Mouse (Mus musculus): Measurements from ENCODE around the gene Ap2m1.

Ap2m1 gene

DNA sequence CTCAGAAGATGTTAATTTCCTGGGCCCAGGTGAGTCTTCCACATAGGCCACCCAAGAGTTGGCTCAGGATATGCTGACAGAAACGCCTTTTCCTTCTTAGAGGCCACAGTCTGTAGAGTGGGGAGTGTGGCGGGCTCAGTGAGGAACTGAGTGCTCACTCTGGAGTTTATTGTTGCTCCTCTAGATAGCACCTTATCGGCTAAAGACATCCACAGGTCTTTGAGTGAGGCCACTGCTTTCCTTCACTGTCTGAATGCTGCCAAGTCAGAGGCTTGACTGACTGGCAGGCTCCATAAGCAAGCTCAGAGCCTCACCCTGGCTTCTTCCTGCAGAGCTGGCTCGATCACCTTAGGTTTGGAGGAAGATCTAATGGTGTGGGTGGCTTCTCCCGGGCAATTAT is 6.5 kb upstream of the Ap2m1 start:
- in situ Hi-C loops (cut with MboI): no loop called here

DNA sequence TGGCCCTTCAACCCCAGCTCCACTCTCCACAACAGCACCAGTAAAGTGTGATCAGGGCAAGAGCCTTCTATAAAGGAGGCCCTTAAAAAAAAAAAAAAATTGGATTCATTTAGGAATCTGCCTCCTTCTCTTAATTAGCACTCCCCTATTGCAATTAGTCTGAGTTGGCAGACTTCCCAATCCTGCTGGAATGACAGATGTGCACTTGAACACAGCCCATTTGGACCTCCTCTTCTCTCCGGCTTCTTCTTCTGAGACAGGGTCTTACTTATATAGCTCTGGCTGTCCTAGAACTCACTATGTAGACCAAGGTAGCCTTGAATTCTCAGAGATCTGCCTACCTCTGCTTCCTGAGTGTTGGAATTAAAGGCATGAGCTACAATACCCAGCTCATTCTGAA is 5.9 kb upstream of the Ap2m1 start:
- in situ Hi-C loops (cut with MboI): no loop called here

DNA sequence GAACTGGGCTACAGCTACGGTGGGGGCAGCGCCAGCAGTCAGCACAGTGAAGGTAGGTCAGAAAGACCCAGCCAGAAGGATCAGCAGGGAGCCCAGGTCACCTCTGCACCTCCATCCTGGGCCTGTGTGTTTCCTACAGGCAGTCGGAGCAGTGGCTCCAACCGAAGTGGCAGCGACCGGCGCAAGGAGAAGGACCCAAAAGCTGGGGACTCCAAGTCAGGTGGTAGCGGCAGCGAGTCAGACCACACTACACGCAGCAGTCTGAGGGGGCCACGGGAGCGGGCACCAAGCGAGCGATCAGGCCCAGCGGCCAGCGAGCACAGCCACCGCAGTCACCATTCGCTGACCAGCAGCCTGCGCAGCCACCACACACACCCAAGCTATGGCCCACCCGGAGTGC is 4.3 kb upstream of the Ap2m1 start:
- in situ Hi-C loops (cut with MboI): no loop called here

DNA sequence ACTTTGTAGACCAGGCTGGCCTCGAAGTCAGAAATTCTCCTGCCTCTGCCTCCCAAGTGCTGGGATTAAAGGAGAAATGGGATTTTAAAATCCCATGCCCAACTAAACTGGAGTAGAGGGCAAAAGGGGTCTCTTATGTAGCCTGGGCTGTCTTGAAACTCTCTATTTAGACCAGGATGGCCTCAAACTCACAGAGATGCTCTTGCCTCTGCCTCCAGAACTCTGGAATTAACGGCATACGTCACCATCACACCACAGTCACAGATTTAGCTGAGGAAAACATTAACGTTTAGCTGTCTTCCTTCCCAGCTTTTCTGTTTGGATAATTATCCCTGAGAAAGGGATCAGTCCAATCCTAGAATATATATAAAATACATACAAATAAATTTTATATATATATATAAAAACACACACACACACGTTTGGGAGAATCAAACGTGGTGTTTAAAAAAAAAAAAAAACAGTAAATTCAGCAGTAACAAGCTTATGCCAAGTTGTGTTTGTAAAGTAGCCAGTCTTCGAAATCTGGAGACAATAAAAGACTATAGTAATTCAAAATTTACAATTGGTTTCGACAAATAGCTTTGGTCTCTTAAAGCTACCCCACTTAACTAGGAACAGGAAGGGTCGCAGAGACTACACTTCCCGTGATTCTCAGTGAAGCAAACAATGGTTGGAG is 522 bp upstream of the Ap2m1 start:
- in situ Hi-C loops (cut with MboI): no loop called here

DNA sequence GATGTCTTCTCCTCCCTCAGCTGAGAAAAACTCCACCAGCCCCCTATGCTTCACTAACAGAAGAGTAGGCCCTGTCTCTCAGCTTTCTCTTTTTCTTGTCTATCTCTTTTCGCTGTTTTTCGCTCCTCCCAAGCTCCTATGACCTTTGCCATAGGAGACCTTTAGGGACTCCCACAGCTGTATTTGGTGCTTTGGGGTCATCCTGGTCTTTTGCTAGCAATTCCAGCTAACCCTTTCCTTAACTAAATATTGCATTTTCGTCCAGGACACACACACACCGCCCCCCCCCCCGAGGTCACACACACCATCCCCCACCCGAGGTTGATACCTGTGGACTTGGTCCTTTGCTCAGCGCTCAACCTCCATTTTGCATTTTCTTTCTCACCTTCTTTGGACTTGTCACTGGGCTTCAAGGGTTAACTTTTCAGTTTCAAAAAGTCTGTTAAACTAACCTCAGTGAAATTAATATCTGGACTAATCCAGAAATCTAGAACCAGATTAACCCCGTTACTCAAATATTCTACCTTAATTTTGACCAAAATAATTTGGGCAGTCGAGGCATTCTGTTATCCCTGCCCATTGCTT is 895 bp downstream of the Ap2m1 start:
- in situ Hi-C loops (cut with MboI): no loop called here

DNA sequence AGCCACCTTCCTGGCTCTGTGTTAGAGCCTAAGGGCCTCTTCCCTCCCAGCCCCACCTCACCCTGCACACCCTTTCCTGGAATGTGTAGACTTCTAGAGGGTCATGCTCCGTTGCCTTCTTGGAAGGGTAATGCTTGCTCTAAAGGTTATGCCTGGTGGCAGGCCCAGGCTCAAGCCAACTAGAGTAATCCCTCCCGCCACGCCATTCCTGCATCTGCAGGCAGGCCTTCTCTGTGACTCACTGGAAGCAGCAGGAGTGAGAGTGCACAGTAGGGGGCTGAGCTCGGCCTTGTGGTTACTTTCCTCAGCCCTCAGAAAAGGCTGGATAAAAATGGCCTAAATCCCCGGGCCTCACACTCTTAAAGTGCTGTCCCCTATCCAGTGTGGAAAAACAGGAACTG is 1.8 kb downstream of the Ap2m1 start:
- in situ Hi-C loops (cut with MboI): no loop called here

DNA sequence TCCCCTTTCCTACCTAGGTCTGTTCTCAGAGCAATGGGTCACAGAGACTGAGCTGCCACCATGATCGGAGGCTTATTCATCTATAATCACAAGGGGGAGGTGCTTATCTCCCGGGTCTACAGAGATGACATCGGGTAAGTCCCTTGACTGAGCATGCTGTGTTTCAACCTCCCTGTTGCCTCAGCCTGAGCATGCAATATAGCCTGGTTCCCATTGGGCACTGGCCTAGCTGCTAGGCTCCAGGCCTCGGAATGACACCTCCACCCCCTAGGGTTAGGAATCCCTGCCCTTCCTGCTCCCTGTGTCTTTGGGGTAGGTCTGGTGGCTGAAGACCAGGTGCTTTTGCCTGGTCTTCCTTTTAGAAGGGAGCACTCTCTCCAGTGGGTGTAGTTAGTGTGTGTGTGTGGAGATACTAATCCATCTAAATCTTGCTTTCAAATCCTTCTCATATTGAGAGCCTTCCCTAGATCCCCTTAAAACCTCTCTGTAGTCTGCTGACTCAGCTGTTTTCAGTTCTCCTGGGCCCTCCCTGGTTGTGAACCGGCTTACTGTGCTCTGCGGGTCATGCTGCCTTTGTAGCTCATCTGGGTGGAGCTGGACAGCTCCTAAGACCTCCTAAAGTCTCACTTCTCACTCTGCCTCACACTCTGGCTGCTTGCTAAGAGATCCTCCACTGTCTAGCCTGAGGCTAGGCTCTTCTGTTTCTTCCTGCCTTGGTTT is 2.5 kb downstream of the Ap2m1 start:
- in situ Hi-C loops (cut with MboI): no loop called here

DNA sequence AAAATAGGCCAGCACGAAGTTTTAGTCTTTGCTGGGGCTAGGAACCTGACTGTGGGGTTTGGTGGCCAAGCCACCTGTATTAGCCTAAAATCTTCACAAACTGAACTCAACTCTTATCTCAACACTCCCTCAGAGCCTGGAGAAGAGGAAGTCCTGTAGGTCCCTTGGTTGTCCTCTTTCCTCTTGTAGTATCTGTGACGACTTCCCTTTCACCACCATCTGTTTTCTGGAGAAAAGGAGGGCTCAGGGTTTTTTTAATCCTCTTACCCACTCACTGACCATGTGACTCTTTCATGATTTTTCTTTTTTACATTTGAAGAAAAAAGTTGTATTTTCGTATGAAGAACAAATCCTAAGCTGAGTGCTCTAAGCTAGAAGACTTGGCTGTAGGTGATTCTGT is 4.4 kb downstream of the Ap2m1 start:
- in situ Hi-C loops (cut with MboI): loop anchor here (10.0 kb wide), 1 partner anchor 65 kb away; no protein-coding TSS in a partner anchor

DNA sequence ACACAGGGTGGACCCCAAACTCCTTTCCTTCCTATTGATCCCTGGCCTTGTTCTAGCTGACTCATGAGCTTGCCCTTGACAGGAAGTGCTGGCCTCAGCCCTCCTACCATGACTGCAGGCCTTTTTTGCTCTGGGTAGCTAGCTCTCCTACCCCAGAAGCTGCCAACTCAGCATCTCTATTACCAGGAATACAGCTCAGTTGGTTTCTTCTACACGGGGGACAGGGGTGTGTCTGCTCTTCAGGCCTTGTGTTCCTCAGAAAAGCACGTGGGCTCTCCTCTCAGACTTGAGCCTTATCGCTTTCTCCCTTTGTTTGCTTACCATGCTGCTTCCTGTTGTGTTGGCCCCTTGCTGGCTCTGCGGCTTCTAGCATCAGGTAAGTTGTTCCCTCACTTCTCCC is 5.2 kb downstream of the Ap2m1 start:
- in situ Hi-C loops (cut with MboI): loop anchor here (10.0 kb wide), 1 partner anchor 64 kb away; no protein-coding TSS in a partner anchor

DNA sequence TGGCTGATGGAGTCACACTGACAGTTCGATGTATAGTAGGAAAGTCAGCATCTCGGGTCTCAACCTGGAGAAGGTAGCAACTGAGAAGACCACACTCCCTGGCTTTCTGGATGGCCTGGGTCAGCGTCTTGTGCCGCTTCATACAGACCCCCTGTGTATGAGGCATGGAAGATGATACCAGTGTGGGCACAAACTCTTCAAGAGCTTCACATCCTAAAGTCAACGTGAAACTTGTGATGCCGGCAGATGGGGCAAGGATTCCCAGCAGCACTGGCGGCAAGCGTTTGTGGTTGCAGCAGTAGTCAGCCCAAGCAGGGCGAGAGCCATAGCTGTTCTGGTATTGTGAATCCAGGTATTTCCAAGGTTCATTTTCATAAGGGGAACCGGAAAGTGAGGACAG is 10.4 kb downstream of the Ap2m1 start:
- in situ Hi-C loops (cut with MboI): loop anchor here (10.0 kb wide), 1 partner anchor 59 kb away; no protein-coding TSS in a partner anchor

DNA sequence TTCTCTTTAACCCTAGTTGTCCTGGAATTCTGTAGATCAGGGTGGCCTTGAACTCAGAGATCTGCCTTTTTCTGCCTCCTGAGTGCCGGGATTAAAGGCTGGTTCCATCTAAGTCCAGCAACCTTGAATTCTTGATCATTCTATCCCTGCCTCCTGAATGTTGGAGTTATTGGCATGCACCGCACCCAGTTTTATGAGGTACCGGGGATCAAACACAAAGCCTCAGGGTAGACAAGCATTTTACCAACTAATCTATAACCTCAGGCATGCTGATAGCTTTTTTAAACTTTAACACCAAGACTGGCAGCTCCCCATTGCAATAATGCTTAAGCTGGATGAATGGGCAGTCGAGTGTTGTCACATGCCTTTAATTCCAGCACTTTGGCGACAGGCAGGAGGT is 12.1 kb downstream of the Ap2m1 start:
- in situ Hi-C loops (cut with MboI): loop anchor here (10.0 kb wide), 1 partner anchor 57 kb away; no protein-coding TSS in a partner anchor

DNA sequence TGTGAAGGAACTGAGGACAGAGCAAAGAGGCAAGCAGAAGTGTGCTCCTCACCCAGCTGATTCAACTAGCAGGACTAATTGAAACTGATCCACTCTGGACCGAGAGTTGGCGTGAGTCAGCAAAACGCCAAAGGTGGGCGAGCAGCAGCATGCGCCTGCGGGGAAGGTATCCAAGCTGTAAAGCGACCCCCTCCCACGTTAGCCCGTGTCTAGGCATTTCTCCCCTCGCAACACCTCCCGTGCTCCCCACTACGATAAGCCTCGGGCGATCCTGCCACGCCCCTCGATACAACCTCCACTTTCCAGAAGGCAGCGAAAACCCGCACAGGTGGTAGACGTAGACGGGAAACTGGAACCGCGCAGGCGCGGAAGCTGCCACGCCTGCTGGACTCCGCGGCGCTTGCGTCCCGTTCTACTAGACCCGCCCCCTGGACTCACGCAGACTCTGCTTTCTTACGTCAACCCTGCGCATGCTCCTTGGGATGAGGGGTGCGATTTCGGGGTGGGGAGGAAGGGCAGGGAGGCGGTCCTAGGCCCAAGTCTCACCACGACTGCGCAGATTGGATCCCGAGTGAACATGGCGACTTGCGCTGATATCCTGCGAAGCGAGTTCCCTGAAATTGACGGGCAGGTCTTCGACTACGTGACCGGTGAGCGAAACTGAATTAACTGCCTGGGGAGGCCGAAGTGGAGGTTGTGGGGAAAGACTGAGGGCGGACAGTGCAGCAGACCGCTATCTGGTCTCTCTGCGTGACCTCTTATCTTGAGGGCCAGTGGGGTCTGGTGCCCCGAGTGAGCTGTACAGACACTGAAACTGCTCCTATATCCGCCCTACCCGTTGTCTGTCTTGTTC is 13.0 kb downstream of the Ap2m1 start, which contains the start of gene Abcf3:
Gene Abcf3, plus strand, starts transcription at position 482 of the 853 bp plus-strand sequence.
- in situ Hi-C loops (cut with MboI): loop anchor here (10.0 kb wide), 1 partner anchor 56 kb away; no protein-coding TSS in a partner anchor

DNA sequence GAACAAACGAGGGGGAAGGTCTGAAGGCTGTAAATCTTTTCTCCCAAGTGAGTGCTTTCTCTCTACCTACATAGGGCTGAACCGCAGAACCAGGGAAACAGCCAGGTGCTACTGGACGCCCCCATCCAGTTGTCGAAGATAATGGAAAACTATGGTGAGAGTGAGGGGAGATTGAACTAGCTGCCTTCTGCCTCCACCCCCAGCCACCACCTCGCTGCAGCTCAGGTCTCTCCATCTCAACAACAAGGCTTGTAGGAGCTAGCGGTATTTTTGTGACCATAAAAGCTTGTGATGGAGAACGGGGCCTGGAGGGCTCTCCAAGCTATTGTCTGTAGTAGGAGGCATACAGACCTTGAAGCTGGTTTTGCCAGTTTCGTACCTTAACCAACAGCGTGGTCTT is 13.9 kb downstream of the Ap2m1 start:
- in situ Hi-C loops (cut with MboI): loop anchor here (10.0 kb wide), 1 partner anchor 56 kb away; no protein-coding TSS in a partner anchor

DNA sequence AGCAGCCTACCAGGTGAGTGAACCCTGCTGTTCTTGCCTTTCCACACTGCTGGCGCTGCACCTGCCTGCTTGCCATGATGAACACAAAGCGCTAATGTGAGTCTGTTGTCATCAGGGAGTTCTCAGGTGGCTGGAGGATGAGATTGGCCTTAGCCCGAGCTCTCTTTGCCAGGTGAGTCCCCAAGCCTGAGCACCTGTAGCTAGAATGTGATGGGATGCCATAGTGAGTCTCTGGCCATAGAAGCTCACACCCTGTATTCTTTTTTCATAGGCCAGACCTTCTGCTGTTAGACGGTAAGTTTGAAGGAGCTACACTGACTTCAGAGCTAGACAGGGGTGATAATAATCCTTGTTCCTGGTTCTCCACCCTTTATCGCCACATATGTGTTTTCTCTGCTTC is 16.4 kb downstream of the Ap2m1 start:
- in situ Hi-C loops (cut with MboI): no loop called here

DNA sequence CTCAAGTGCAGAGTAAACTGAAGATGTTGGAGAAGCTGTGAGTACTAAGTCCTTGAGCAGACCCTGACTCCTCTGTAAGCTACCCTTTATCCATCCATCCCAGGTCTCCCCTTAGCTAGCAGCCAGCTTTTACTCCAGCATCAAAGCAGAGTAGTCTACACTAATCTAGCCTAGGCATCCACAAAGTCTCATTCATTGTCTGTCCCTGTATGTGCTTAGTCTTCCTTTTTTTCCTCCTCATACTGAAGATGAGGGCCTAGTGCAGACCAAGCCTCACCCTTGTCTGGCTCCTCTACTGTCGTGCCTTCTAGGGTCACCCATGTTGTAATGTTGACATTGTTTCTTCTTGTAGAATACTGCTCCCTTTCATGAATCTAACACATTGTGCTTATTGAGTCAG is 17.3 kb downstream of the Ap2m1 start:
- in situ Hi-C loops (cut with MboI): no loop called here

DNA sequence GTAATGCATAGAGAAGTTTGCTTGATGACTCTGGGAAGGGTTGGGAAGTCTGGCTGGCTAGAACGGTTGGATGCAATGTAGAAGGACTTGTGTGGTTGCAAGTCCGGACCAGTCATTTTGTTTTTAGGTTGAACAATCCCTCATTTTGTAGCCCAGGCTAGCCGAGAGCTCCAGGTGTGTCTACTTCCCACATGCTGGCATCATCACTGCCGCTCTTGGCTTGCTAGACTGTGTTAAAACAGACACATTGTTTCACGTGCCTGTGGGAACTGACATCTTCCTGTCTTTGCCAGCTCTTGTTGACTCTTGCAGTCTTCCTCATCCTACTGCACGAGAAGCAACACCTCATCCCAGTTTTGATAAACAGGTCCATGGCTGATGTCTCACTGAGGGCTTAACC is 19.7 kb downstream of the Ap2m1 start:
- in situ Hi-C loops (cut with MboI): no loop called here

DNA sequence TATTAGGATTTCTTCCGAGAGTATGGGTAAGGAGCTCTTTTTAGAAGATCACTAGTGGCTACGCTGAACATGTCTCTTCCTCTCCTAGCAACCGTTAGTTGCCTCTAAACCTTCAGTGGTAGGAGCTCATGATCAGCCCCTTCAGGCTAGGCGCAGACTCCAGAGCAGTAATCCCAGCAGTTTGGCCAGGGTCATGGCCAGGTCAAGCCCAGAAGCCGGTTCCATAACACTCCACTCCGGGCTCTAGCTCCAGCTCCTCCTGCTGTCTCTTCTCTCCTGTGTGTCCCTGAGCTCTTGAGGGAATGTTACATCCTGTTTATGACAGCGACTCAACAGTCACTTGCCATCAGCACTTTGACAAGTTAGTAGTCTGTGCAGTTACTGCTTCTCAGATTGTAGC is 22.1 kb downstream of the Ap2m1 start:
- in situ Hi-C loops (cut with MboI): no loop called here

DNA sequence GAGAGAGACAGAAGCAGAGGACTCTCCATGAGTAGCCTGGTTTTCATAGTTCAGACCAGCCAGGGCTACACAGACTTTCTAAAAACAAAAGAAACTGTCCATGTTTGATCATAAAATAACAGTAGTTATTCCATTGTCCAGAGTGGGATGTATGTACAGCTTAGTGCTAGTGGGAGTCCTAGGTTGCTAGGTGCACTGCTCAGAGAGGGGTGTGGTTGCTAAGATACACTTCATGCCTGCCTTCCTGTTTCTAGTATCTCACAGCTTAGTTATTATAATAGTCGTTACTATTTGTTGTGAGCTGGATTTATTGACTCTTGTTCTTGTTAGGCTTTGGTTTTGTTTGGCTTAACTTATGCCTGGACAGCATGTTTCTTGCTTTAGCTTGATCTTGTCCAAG is 29.8 kb downstream of the Ap2m1 start:
- in situ Hi-C loops (cut with MboI): no loop called here

DNA sequence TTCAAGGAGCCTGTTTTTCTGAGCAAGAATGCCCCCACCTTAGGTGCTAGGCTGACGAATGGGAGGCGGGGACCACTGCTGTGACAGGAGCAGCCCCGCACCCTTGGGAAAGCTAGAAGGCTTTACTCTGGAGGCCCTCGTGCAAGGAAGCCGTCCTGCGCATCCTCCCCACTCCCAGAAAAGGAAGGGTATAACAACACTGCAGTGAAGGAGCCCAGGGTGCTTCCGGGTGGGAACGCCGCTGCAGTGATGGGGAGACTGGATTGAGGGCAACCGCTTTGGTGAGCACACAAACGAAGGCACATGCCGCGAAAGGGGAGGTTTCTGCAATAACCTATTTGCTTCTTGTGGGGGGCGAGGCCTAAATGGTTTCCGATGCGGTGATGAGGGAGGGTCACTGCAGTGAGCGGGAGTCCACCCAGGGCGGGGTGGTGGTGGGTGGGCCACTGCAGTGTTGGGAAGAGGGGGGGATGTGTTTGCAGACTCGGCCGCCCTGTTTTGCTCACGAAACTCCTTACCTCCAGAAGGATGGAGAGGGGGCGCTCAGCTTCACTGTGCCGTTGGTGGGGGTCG is 54.2 kb downstream of the Ap2m1 start, which contains the start of gene Vwa5b2:
Gene Vwa5b2, plus strand, starts transcription at position 106 of the 573 bp plus-strand sequence.
- in situ Hi-C loops (cut with MboI): no loop called here

DNA sequence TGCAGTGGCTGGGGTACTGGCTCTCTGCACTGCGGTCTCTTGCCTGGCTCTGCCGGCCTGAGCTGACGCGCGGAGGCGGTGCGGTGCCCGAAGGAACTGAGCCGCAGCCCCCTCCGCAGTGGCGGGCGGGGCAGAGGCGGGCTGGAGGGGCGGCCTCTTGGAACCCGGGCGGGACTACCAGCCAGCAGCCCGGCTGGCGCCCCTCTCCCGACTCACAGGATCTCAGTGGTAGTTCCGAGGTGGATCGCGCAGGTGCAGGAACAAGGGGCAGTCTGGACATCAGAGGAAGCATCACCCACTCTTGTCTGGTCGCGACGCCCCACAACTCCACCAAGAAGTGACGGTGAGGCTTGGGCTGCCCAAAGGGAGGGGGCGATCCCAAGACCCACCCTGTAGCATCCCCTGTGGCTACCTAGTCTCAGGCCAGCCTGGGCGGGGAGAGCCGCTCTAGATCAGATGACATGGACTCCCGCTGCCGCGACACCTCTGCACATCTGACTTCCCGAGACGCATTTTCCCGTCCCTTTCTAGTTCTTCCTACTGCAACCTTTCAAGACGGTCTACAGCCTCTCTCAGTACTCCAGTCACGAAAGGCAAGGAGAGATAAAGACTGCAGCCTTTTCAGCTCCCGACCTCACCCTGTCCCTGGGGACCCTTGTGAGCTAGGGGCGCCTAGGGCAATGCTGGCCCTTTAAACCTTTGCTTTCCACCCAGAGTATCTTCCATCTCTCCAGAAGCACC is 54.8 kb downstream of the Ap2m1 start:
- in situ Hi-C loops (cut with MboI): no loop called here

DNA sequence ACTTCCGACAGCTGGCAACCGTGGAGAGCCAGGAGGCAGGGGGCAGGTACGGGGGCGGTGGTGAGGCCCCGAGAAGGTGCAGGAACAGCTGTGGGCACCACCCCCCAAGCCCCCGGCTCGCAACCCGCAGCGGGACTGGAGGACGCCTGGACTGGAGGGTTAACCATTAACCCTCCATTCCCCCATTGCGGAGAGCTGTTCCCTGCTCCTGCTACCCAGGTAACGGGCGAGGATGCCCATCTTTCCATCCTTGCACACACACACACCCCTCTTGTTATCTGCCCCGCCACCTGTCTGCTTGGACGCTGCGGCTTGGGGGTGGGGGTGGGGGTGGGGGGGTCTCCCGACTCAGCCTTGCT is 55.4 kb downstream of the Ap2m1 start:
- in situ Hi-C loops (cut with MboI): no loop called here
